Mouse (Mus musculus) T-cell, adult 2 months (primary cell): ENCODE results near the gene Tfrc.

ENCODE experiments used
- DNase-seq: peaks from one replicate; pipeline ENCODE4 v3.0.0; 2022; ENCODE audit warnings: low spot score

Tfrc gene

GRCm38 (mm10) chr16:32650461-32650860, 41.7 kb downstream of the Tfrc start:
- DNase-seq: no peak

GRCm38 (mm10) chr16:32650974-32651618, 42.4 kb downstream of the Tfrc start:
- peak; percentile 83 for DNase-seq

- DNase-seq: no peak
Observed at GRCm38 (mm10) chr16:32654071-32654733, 45.5 kb downstream of the Tfrc start.

- no peak for DNase-seq
Observed at GRCm38 (mm10) chr16:32655534-32655933, 46.8 kb downstream of the Tfrc start.

- DNase-seq: no peak
Observed at GRCm38 (mm10) chr16:32656321-32656720, 47.6 kb downstream of the Tfrc start.

GRCm38 (mm10) chr16:32656794-32657193, 48.1 kb downstream of the Tfrc start:
- DNase-seq: no peak

- DNase-seq: no peak
Observed at GRCm38 (mm10) chr16:32657498-32658250, 49.0 kb downstream of the Tfrc start.

- peak; percentile 52 for DNase-seq
Observed at GRCm38 (mm10) chr16:32658743-32659171, 50.0 kb downstream of the Tfrc start.

GRCm38 (mm10) chr16:32659385-32659784, 50.7 kb downstream of the Tfrc start:
- DNase-seq: no peak

GRCm38 (mm10) chr16:32660095-32660494, 51.4 kb downstream of the Tfrc start:
- no peak for DNase-seq

GRCm38 (mm10) chr16:32660557-32661321, 52.0 kb downstream of the Tfrc start:
- no peak for DNase-seq

GRCm38 (mm10) chr16:32661493-32661921, 52.8 kb downstream of the Tfrc start:
- DNase-seq: no peak

- no peak for DNase-seq
Observed at GRCm38 (mm10) chr16:32662372-32662771, 53.7 kb downstream of the Tfrc start.

GRCm38 (mm10) chr16:32663231-32663858, 54.6 kb downstream of the Tfrc start:
- no peak for DNase-seq

- DNase-seq: no peak
Observed at GRCm38 (mm10) chr16:32664211-32664610, 55.5 kb downstream of the Tfrc start.

GRCm38 (mm10) chr16:32665851-32666665, 57.3 kb downstream of the Tfrc start:
- DNase-seq: no peak

- no peak for DNase-seq
Observed at GRCm38 (mm10) chr16:32666671-32667551, 58.2 kb downstream of the Tfrc start.

GRCm38 (mm10) chr16:32667552-32667872, 58.8 kb downstream of the Tfrc start:
- no peak for DNase-seq

GRCm38 (mm10) chr16:32668030-32668429, 59.3 kb downstream of the Tfrc start:
- no peak for DNase-seq

GRCm38 (mm10) chr16:32668472-32668871, 59.8 kb downstream of the Tfrc start:
- peak; percentile 59 for DNase-seq
